Mouse (Mus musculus) lung, embryonic 15.5 days (tissue): Measurements from ENCODE around the gene Cdh4. TPM values are rescaled to one million over a fixed set of nuclear protein-coding genes. Genes with fewer than 3 reads are reported as not detected.

Source experiments
- ATAC-seq: fragments of 200-750 bp; cut with Nextera tagmentation; 2 replicates; pipeline ENCODE4 v1.8.0; 2017; ENCODE audit warnings: moderate number of reproducible peaks, borderline replicate concordance; ENCODE audit not compliant: low FRiP score, low TSS enrichment; ENCODE audit errors: extremely low read depth
- H3K27ac ChIP-seq: fragments of 300-500 bp; sonication (generic); 2 replicates; pipeline ENCODE4 v1.5.1; 2015; ENCODE audit warnings: moderate library complexity, mild to moderate bottlenecking, inconsistent platforms
- H3K27me3 ChIP-seq: fragments of 300-500 bp; sonication (generic); 2 replicates; pipeline ENCODE4 v1.6.1; 2015; ENCODE audit warnings: inconsistent platforms
- H3K36me3 ChIP-seq: fragments of 300-500 bp; sonication (generic); 2 replicates; pipeline ENCODE4 v1.6.1; 2015; ENCODE audit warnings: inconsistent platforms
- H3K4me1 ChIP-seq: fragments of 300-500 bp; sonication (generic); 2 replicates; pipeline ENCODE4 v1.6.1; 2015; ENCODE audit warnings: inconsistent platforms
- H3K4me2 ChIP-seq: fragments of 300-500 bp; sonication (generic); 2 replicates; pipeline ENCODE4 v1.6.1; 2015; ENCODE audit warnings: inconsistent platforms, mild to moderate bottlenecking, moderate library complexity
- H3K4me3 ChIP-seq: fragments of 300-500 bp; sonication (generic); 2 replicates; pipeline ENCODE4 v1.5.1; 2015; ENCODE audit warnings: mild to moderate bottlenecking, inconsistent platforms
- H3K9ac ChIP-seq: fragments of 300-500 bp; sonication (generic); 2 replicates; pipeline ENCODE4 v1.6.1; 2015; ENCODE audit warnings: inconsistent platforms
- H3K9me3 ChIP-seq: fragments of 300-500 bp; sonication (generic); 2 replicates; pipeline ENCODE4 v1.6.1; 2016; ENCODE audit warnings: inconsistent platforms
- WGBS: fragments of 180-500 bp; shearing (Covaris S2); methylation state at CpG from one replicate; pipeline ENCODE4 v1.1.7; 2015; 5-methylcytosine and 5-hydroxymethylcytosine counted together
- polyA plus RNA-seq: library from polyadenylated mRNA; unstranded; fragments of >200 nt; fragmentation: Nextera tagmentation; extraction: Ambion mirVana; gene quantifications from 2 replicates; pipeline ENCODE4 v1.2.1, GENCODE M21; 2015

Gene Cdh4
- polyA plus RNA-seq, 1 experiment from 2014 or later = 7.3 TPM

DNA sequence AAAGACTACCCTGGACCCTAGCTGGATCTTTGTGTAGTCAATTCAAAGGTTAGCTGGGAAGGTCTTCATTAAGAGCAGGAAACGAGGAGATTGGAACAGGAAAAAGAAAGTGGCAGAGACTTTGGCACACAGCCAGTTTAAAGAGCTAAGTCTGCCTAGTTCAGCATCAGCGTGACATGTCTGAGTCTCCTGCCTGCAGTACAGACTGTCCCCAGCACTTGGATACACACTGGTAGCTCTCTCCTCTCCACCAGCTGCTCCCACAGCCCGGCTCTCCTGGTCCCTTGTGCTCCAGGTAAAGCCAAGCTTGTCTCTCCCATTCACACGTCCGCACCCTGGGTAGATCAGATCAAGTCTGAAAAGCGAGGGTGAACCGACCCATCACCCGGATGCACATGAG is 255.4 kb downstream of the Cdh4 start:
- no peak overlapping the region for H3K9ac ChIP-seq
- H3K9me3 ChIP-seq = no peaks in the 10 kb centered on the region
- H3K4me3 ChIP-seq = no peak overlapping the region
- H3K4me1 ChIP-seq = no peaks in the 10 kb centered on the region
- WGBS = 73% methylated on average over 8 of the region's 8 CpGs
- H3K36me3 ChIP-seq = no peaks in the 10 kb centered on the region
- ATAC-seq = no peak
- H3K4me2 ChIP-seq = no peak overlapping the region
- H3K27ac ChIP-seq = no peak overlapping the region
- no peaks in the 10 kb centered on the region for H3K27me3 ChIP-seq

DNA sequence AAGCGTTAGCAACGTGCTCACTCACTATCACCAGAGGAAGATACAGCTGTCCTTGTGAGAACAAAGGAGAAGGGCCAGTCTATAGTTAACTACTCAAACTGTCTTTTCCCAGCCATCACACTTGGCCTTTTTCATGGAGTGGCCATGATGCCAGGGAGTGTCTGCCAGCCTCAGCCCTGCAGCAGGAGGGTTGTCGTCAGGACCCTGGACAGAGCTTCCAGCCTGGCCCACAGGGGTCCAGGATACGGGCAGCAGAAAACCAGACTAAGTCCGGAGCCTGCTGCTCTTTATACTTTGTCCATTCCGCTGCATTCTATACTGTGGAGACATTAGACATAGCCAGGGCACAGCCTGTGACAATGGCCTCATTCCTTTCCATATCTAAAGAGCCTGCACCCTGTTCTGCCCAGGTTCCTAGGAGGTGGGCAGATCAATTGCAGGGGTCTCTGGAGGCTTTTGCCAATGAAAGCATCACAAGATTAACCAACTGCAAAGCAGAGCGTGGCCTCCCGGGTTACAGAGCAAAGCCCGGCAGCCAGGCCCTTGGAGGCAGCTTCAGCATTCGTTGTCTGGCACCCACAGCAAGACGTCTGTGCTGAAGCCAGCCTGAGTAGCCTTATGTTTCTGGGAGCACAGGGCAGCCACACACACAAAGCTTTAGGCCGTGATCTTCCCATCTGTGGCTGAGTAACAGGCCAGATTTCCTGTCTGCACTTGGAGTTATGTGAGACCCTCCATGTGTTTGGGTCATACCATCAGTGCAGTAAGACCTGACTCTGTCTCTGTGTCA is 256.2 kb downstream of the Cdh4 start:
- H3K27ac ChIP-seq = no peak overlapping the region
- no peaks in the 10 kb centered on the region for H3K9me3 ChIP-seq
- no peak for ATAC-seq
- H3K9ac ChIP-seq = no peak overlapping the region
- H3K27me3 ChIP-seq = no peaks in the 10 kb centered on the region
- H3K4me3 ChIP-seq = no peak overlapping the region
- no peak overlapping the region for H3K4me2 ChIP-seq
- H3K36me3 ChIP-seq = no peaks in the 10 kb centered on the region
- H3K4me1 ChIP-seq = no peaks in the 10 kb centered on the region
- 40% methylated on average over 12 of the region's 12 CpGs for WGBS

DNA sequence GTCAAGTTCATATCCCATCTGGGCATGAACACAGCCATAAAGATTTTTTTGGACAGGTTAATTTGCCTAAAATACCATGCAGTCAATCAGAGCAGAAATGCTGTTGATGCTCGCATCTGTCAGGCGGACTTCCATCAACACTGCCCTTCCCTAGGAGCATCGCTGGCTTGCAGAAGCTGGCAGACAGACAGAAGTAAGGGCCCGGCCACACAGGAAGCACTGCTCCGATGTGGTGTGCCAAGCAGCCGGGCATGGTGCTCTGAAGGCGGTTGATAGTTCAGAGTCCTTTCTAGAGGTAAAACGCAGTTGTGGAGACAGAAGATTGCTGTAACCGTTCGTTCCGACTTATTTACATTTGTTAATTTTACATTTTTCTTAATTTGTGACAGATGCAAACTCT is 262.8 kb downstream of the Cdh4 start:
- no peaks in the 10 kb centered on the region for H3K4me1 ChIP-seq

DNA sequence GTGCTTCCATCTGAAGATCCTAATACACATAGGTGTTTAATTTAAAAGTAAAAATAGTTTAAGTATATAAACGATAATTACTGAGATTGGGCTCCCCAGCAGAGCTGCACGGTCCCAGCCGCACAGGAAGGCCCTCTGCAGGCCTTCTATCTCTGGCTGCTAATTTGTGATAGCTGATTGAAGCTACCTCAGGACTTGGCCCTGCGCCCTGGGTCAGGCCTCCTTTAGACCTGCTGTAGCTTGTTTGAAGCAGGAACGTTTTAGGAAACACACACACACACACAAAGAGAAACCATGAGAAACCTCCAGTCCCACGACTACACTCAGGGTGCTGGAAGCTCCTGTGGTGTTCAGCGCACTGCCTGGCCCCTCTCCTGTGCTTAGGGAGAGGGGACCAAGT is 263.2 kb downstream of the Cdh4 start:
- Histone ChIP-seq H3K27me3 (no peaks in the 10 kb centered on the region), H3K4me3 (no peak overlapping the region), H3K4me1 (no peaks in the 10 kb centered on the region), H3K9me3 (no peaks in the 10 kb centered on the region), H3K36me3 (no peaks in the 10 kb centered on the region), H3K4me2 (no peak overlapping the region), H3K27ac (no peak overlapping the region), H3K9ac (no peak overlapping the region)
- 71% methylated on average over 7 of the region's 7 CpGs for WGBS
- ATAC-seq = no peak

More for the DNA sequence above, 262.8 kb downstream of the Cdh4 start:
- Histone ChIP-seq H3K4me2 (no peak overlapping the region), H3K36me3 (no peaks in the 10 kb centered on the region), H3K27me3 (no peaks in the 10 kb centered on the region), H3K9me3 (no peaks in the 10 kb centered on the region), H3K9ac (no peak overlapping the region), H3K4me3 (no peak overlapping the region), H3K27ac (no peak overlapping the region)
- 78% methylated on average over 11 of the region's 11 CpGs for WGBS
- no peak for ATAC-seq

DNA sequence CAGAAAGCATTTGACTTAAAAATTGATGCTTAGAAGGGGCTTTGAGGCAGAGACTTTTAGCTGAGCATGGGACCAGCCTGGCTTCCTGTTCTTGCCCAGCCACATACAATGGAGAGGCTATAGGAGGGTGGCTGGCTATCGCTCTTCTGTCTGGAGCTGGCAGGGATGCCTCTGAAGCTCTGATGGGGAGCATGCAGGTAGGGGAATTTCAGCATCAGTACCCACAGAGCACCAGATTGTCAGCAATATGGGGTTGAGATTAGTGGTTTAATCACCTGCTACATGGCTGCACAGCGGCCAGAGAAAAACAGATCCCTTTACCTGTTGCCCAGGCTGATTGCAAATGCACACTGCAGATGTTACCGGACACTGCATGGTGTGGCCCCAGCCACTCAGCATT is 264.4 kb downstream of the Cdh4 start:
- no peak overlapping the region for H3K4me2 ChIP-seq
- WGBS = 90% methylated on average over 3 of the region's 3 CpGs

DNA sequence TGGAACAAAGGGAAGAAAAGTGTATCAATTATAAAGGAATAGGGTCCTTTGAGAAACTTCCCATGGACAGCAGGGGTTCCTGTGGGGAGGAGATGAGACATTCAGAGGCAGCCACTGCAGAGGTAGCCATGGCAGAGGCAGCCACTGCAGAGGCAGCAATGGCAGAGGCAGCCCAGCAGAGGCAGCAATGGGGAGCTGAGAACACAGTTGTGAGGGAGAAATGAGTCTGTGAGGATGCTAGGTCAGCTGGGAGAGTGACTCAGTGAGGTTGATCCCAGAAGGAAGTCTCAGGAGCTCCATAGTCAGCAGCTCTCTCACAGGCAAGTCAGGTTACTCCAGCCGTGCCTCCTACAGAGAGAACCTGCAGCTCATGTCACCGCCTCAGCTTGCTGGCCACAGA is 266.9 kb downstream of the Cdh4 start:
- H3K9ac ChIP-seq = no peak overlapping the region

More for the DNA sequence above, 264.4 kb downstream of the Cdh4 start:
- H3K9me3 ChIP-seq = no peaks in the 10 kb centered on the region
- no peak overlapping the region for H3K27ac ChIP-seq
- no peak overlapping the region for H3K9ac ChIP-seq
- no peaks in the 10 kb centered on the region for H3K27me3 ChIP-seq
- no peaks in the 10 kb centered on the region for H3K4me1 ChIP-seq
- no peak for ATAC-seq
- no peaks in the 10 kb centered on the region for H3K36me3 ChIP-seq
- H3K4me3 ChIP-seq = no peak overlapping the region

DNA sequence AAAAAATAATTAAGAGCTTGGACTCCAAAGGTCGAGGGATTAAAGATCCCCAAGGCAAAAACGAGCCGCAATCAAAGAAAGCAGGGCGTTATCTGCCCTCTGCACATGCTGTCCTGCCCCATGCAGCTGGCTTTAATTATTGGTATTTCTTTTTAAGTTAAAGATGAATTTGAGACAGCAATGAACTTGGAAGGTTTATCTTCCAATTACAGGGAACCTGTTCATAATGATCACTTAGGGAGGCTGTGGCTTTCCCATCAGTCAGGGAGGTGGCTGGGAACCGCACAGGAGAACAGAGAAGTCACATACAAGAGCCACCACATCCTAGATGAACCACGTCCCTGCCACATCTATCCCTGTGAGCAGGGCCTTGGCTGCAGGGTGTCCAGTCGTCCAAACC is 270.5 kb downstream of the Cdh4 start:
- Histone ChIP-seq H3K4me3 (no peak overlapping the region), H3K4me1 (no peaks in the 10 kb centered on the region), H3K9me3 (no peaks in the 10 kb centered on the region), H3K27me3 (no peaks in the 10 kb centered on the region), H3K4me2 (no peak overlapping the region), H3K36me3 (no peaks in the 10 kb centered on the region), H3K27ac (no peak overlapping the region), H3K9ac (no peak overlapping the region)
- ATAC-seq = no peak
- WGBS = 66% methylated on average over 7 of the region's 7 CpGs

More for the DNA sequence above, 266.9 kb downstream of the Cdh4 start:
- 78% methylated on average over 2 of the region's 2 CpGs for WGBS
- Histone ChIP-seq H3K4me3 (no peak overlapping the region), H3K27me3 (no peaks in the 10 kb centered on the region), H3K27ac (no peak overlapping the region), H3K4me1 (no peaks in the 10 kb centered on the region), H3K9me3 (no peaks in the 10 kb centered on the region), H3K36me3 (no peaks in the 10 kb centered on the region), H3K4me2 (no peak overlapping the region)
- ATAC-seq = no peak

DNA sequence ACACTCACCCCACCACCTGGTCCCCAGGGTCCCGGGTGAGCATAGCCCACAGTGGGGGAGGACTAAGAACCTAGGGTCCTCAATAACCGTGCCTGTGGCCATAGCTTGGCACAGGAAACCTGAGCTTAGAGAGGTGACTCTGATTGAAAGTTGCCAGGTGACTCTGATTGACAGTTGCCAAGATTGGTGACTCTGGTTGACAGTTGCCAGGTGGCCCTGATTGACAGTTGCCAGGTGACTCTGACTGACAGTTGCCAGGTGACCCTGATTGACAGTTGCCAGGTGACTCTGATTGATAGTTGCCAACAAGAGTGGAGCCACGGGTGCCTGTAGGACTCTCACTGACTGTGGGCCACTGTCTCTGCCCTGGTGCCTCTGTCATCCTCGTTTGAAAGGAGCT is 271.1 kb downstream of the Cdh4 start:
- Histone ChIP-seq H3K27me3 (no peaks in the 10 kb centered on the region), H3K9ac (no peak overlapping the region), H3K4me3 (no peak overlapping the region), H3K4me2 (no peak overlapping the region), H3K27ac (no peak overlapping the region), H3K4me1 (no peaks in the 10 kb centered on the region), H3K9me3 (no peaks in the 10 kb centered on the region), H3K36me3 (no peaks in the 10 kb centered on the region)
- 54% methylated on average over 4 of the region's 4 CpGs for WGBS
- ATAC-seq = no peak

DNA sequence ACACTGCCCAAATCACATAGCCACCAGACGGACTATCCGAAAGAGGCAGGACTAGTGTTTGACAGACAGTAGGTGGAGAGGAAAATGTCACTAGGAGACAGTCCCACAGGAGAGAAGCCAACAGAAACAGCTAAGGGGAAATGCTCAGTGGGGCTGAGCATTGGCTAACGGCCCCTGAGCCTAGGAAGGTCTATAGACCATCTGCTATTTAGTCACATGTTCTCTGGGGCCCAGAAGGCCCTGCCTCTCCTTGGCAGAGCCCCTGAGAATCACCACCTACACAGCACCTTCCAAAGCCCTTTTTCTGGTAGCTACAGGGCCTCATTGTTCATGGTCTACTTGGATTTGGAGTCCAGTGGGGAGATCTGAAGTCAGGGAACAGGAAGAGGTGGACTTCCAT is 271.9 kb downstream of the Cdh4 start:
- H3K27ac ChIP-seq = no peak overlapping the region
- no peaks in the 10 kb centered on the region for H3K9me3 ChIP-seq
- no peak overlapping the region for H3K9ac ChIP-seq
- H3K4me2 ChIP-seq = no peak overlapping the region
- no peaks in the 10 kb centered on the region for H3K4me1 ChIP-seq
- H3K27me3 ChIP-seq = no peaks in the 10 kb centered on the region
- no peak for ATAC-seq
- H3K36me3 ChIP-seq = no peaks in the 10 kb centered on the region
- no peak overlapping the region for H3K4me3 ChIP-seq
- WGBS = 62% methylated on average over 3 of the region's 3 CpGs

DNA sequence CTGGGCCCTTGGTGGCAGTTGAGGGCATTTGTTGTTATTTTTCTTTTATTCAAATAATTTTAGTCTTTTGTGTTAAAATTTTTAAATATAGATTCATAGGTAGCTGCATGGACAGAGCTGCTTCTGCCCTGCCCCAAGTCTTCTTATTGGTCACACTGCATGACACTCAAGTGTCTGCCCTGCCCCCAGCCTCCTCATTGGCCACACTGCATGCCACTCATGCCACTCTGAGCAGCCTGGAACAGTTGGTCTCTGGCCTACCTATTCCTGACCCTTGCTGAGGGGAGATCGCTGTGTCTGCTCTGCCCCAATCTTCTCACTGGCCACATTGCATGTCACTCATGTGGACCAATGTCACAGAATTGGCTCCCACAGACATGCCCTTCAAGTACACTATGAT is 273.1 kb downstream of the Cdh4 start:
- no peaks in the 10 kb centered on the region for H3K4me1 ChIP-seq
- no peak overlapping the region for H3K9ac ChIP-seq
- no peak overlapping the region for H3K27ac ChIP-seq
- H3K9me3 ChIP-seq = no peaks in the 10 kb centered on the region
- no peak overlapping the region for H3K4me3 ChIP-seq
- H3K36me3 ChIP-seq = no peaks in the 10 kb centered on the region
- no peaks in the 10 kb centered on the region for H3K27me3 ChIP-seq
- no peak overlapping the region for H3K4me2 ChIP-seq
- ATAC-seq = no peak
- WGBS = 83% methylated on average over 1 of the region's 1 CpGs

DNA sequence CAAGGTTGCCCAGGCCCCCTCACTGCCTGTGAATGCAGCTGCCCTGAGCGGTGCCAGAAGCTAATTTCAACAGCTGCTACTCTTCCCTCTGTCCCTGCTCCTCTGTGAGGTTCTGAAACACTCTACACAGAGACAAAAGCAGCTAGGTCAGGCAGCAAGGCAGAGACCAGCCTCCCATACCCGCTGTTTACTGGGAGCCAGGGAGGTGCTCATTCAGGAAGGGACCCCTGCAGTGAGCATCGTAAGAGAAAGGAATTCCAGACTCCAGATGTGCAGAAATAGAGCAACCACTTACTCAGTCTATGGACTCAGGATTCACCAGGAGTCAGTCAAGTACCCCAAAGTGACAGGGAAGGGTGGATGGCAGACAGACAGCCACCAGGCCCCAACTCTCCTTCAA is 278.1 kb downstream of the Cdh4 start:
- no peaks in the 10 kb centered on the region for H3K36me3 ChIP-seq
- no peak overlapping the region for H3K4me3 ChIP-seq
- no peak overlapping the region for H3K27ac ChIP-seq
- H3K27me3 ChIP-seq = no peaks in the 10 kb centered on the region
- ATAC-seq = no peak; the same call in 1 of the 2 replicates
- no peak overlapping the region for H3K9ac ChIP-seq
- 42% methylated on average over 3 of the region's 3 CpGs for WGBS
- H3K9me3 ChIP-seq = no peaks in the 10 kb centered on the region
- no peaks in the 10 kb centered on the region for H3K4me1 ChIP-seq
- H3K4me2 ChIP-seq = no peak overlapping the region

DNA sequence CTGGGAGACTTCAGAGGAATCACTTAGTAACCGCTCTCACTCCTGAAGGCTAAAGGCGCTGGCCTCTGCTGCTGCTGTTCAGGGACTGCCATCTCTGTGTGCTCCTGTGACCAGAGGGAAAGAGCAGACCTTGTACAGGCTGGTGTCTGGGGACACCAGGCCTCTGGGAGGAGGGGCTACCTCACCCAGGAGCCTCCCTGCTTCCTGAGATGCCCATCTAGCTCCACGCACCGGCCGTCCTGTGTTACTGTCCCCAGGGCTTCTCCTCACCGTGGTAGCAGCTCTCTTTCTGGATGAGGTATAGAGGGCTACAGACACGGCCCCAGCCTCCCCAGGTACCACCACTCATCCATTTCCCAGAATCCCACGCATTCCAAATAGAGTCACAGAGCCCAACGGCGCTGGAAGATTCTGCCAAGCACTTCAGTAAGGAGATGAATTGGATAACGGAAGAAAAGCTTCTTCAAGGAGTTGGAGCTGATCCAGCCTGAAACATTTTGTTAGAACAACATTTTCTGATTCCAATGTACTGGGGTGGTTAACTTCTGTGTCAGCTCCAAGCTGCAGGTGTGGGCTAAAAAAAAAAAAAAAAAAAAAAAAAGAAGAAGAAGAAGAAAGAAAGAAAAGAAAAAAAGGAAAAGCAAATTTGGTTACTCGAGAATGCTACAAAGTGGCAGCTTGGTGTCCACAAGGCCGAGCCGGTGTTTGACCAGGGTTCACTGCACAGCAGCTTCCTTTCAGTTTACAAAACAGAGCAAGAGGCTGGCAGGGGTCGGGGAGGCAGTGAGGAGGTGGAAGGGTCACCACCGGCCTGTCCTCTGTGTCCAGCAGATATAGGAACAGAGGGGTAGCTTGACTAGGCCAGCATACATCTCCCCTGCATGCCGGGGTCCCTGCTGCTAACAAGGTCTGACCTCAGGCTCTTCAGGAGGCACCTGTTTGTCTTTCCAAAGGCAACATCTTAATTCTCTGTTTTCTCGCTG is 279.6 kb downstream of the Cdh4 start:
- Histone ChIP-seq H3K4me3 (no peak overlapping the region), H3K9me3 (no peaks in the 10 kb centered on the region), H3K27me3 (no peaks in the 10 kb centered on the region), H3K36me3 (no peaks in the 10 kb centered on the region), H3K4me2 (no peak overlapping the region), H3K9ac (no peak overlapping the region), H3K27ac (no peak overlapping the region), H3K4me1 (no peaks in the 10 kb centered on the region)
- 47% methylated on average over 18 of the region's 18 CpGs for WGBS
- no peak for ATAC-seq
